Mouse (Mus musculus): ENCODE results near the gene Muc20. TPM values are rescaled to one million over a fixed set of nuclear protein-coding genes. Genes with fewer than 3 reads are reported as not detected.
A peak's percentile ranks its signal among the peaks of the same experiment; 100 is the strongest.

Gene Muc20
- polyA plus RNA-seq, 1 experiment from 2014 or later, result not detected

DNA sequence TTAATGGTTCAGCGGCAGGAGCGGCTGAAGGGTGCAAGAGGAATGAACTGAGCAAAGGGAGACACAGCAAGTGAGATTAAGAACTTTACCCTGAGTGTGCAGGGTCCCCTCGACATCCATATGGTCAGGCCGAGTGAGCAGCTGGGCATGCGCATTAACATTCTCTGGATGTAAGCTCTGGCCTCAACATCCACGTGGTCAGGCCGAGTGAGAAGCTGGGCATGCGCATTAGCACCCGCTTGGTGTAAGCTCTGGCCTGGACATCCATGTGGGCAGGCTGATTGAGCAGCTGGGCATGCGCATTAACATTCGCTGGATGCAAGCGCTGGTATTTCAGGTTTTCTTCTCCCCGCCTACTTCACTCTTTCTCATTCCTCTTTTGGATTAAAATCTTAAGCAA, 12.4 kb downstream of the Muc20 start:
- ATAC-seq, result 0 out of 2 replicates have a peak, but pooled peaks have one; percentile 13
- no peak overlapping the region for H3K4me2 ChIP-seq
- no peaks in the 10 kb centered on the region for H3K27me3 ChIP-seq
- H3K27ac ChIP-seq, result no peak overlapping the region
- 76% methylated on average over 13 of the region's 13 CpGs for WGBS
- no peaks in the 10 kb centered on the region for H3K36me3 ChIP-seq (ENCODE audit: poor library complexity, severe bottlenecking)
- H3K4me3 ChIP-seq, result no peak overlapping the region
- peaks cover 12% of the 10 kb centered on the region; the same call in 1 of the 2 replicates for H3K4me1 ChIP-seq
- H3K9me3 ChIP-seq (replicated peaks), result no peaks in the 10 kb centered on the region
- no peak overlapping the region for H3K9ac ChIP-seq

- Histone ChIP-seq H3K27ac (0 out of 2 replicates have a peak overlapping the region, but pooled peaks have one; percentile 15), H3K27me3 (no peaks in the 10 kb centered on the region), H3K36me3 (ENCODE audit: poor library complexity, severe bottlenecking) (no peaks in the 10 kb centered on the region), H3K9ac (no peak overlapping the region), H3K4me1 (peaks cover 12% of the 10 kb centered on the region; the same call in 1 of the 2 replicates), H3K4me3 (no peak overlapping the region), H3K4me2 (no peak overlapping the region), H3K9me3 (replicated peaks) (no peaks in the 10 kb centered on the region)
- 51% methylated on average over 5 of the region's 5 CpGs for whole genome bisulfite sequencing
- ATAC-seq, result peak; percentile 72
Observed at GRCm38 (mm10) chr16:32783324-32784062, 13.7 kb downstream of the Muc20 start.

DNA sequence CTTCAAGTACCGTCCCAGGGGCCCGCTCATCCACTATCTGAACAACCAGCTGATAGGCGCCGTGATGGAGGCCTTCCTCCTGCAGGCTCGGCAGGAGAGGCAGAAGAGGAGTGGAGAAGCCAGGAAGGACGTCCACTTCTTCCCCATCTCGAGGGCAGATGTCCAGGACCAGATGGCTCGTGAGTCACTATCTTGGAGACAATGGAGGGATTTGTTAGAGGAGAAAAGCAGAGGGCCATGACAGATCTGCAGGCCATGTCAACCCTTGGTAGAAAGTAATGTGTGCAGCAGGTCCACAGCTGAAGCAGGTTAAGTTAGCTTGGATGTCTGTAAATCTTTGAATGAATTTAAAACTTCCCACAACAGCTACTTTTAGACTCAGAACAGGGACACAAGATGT, 18.3 kb downstream of the Muc20 start:
- ATAC-seq, result no peak
- H3K27ac ChIP-seq, result no peak overlapping the region
- no peak overlapping the region for H3K4me2 ChIP-seq
- WGBS, result 66% methylated on average over 8 of the region's 8 CpGs
- H3K27me3 ChIP-seq, result no peaks in the 10 kb centered on the region
- no peaks in the 10 kb centered on the region for H3K36me3 ChIP-seq (ENCODE audit: poor library complexity, severe bottlenecking)
- H3K4me3 ChIP-seq, result no peak overlapping the region
- no peak overlapping the region for H3K9ac ChIP-seq
- H3K4me1 ChIP-seq, result peaks cover 4% of the 10 kb centered on the region; the same call in 1 of the 2 replicates
- no peaks in the 10 kb centered on the region for H3K9me3 ChIP-seq (replicated peaks)

DNA sequence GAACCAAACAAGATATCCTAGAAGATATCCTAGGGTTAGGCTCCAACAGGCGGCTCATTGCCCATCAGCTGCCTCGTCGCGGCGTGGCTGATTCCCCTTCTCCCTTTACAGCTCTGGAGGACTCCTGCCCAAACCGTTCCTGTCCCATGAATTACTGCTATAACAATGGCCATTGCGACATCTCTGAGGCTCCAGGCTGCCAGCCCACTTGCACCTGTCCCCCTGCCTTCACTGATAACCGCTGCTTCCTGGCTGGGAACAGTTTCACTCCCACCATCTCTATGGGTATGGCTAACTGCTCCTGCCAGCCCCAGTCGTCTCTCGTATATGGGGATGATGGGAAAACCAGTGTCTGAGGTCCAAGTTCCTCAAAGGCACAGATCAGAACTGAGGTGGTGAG, 20.6 kb downstream of the Muc20 start:
- H3K9me3 ChIP-seq (replicated peaks), result no peaks in the 10 kb centered on the region
- H3K36me3 ChIP-seq (ENCODE audit: poor library complexity, severe bottlenecking), result no peaks in the 10 kb centered on the region
- H3K27ac ChIP-seq, result no peak overlapping the region
- H3K27me3 ChIP-seq, result no peaks in the 10 kb centered on the region
- H3K4me1 ChIP-seq, result no peaks in the 10 kb centered on the region
- no peak overlapping the region for H3K4me3 ChIP-seq
- 86% methylated on average over 10 of the region's 10 CpGs for WGBS
- H3K4me2 ChIP-seq, result no peak overlapping the region
- H3K9ac ChIP-seq, result no peak overlapping the region
- ATAC-seq, result no peak

DNA sequence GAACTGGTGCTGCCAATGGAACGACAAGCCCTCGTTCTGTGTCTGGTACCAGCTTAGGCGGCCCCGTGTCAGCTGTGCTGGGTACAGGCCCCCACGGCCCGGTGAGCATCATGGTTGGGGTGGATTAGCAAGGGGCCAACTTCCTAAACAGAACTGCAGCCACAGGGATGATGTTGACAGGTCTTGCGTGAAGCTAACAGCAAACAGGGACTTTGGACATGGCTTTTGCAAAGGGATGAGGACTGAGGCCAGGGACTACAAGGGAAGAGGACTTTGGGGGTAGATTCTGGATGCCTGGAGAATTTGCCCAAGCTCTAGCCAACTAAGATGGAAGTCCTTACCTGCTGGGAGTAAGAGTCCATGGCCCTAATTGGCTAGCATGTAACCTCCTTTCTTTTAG, 30.3 kb downstream of the Muc20 start:
- Histone ChIP-seq H3K9me3 (replicated peaks) (no peaks in the 10 kb centered on the region), H3K4me1 (no peaks in the 10 kb centered on the region), H3K27me3 (no peaks in the 10 kb centered on the region), H3K36me3 (ENCODE audit: poor library complexity, severe bottlenecking) (no peaks in the 10 kb centered on the region), H3K9ac (no peak overlapping the region), H3K4me2 (no peak overlapping the region), H3K4me3 (no peak overlapping the region), H3K27ac (no peak overlapping the region)
- WGBS, result 95% methylated on average over 7 of the region's 7 CpGs
- ATAC-seq, result no peak

DNA sequence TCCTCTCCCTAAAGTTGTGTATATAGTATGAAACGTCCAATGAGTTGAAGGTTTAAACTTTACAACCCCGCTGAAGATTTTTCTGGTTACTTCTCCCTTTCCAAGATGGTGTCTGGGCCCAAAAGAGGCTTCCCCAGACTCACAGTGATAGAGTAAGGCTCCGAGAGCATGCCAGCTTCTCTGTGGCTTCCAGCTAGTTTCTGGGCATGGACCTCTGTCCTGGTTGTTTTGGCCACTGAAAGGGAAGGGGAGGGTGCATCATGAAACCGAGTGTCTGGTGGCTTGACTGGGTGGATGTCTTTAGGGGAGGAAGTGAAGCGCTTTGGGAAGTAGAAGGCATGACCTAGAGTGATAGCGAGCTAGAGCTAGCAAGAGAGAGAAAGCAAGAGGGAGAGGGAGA, 32.3 kb downstream of the Muc20 start:
- H3K9ac ChIP-seq, result no peak overlapping the region
- no peak overlapping the region for H3K4me2 ChIP-seq
- no peaks in the 10 kb centered on the region for H3K9me3 ChIP-seq (replicated peaks)
- ATAC-seq, result no peak
- H3K4me1 ChIP-seq, result no peaks in the 10 kb centered on the region
- H3K4me3 ChIP-seq, result no peak overlapping the region
- no peaks in the 10 kb centered on the region for H3K27me3 ChIP-seq
- 81% methylated on average over 6 of the region's 6 CpGs for WGBS
- no peaks in the 10 kb centered on the region for H3K36me3 ChIP-seq (ENCODE audit: poor library complexity, severe bottlenecking)
- H3K27ac ChIP-seq, result no peak overlapping the region

DNA sequence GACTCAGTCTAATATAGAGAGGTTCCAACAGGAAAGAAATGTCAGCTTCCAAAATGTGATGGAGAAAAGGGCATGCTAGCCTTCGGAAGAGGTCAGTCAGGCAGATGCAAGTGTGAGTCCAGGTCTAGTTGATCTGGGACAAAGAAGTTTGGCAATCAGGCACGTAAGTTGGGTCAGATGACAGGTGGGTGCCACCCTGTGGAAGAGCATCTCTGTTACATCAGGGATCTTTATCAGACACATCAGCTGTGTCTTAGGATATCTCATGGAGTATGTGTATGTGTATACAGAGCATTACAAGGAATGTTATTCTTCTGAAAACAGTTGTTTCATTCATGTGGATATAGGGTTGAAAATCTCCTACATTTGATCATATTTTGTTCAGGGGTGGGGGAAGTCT, 32.7 kb downstream of the Muc20 start:
- Histone ChIP-seq H3K36me3 (ENCODE audit: poor library complexity, severe bottlenecking) (no peaks in the 10 kb centered on the region), H3K27me3 (no peaks in the 10 kb centered on the region), H3K4me2 (no peak overlapping the region), H3K4me3 (no peak overlapping the region), H3K27ac (no peak overlapping the region), H3K9ac (no peak overlapping the region), H3K4me1 (no peaks in the 10 kb centered on the region), H3K9me3 (replicated peaks) (no peaks in the 10 kb centered on the region)
- ATAC-seq, result no peak
- 86% methylated on average over 2 of the region's 2 CpGs for WGBS

DNA sequence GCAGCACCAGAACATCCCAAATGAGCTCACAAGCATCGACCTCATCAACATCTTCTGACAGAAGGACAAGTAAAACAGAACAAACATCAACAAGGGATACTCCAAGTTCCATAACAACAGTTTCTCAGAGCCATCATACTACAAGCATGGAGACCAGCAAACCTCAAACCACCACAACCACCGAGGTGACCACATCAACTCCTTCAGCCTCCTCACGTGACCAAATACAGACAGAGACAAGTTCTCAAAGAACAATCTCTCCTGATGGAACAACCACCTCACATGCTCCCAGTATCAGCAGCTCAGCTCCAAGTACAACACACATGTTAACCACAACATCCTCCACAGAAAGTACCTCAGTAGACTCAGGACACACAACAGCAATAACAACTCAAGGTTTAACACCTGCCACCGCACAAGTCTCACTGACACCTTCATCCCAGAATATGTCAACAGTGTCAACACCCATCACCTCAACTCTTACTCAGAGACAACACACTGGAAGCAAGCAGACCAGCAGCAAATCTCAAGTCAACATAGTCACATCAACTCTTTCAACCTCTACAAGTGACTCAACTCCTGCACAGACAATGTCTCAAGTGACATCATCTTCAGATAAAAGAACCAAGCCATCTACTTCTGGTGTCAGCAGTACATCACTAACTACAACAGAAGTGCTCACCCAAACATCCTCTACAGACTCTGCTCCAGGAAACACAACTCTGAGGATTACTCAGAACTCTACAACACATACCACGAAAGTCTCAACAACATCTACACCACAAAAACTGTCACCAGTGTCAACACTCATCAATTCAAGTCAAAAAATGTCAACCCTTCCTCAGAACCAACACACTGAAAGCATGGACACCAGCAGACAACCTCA, 46.8 kb downstream of the Muc20 start:
- Histone ChIP-seq H3K36me3 (ENCODE audit: poor library complexity, severe bottlenecking) (no peaks in the 10 kb centered on the region), H3K4me1 (no peaks in the 10 kb centered on the region), H3K27ac (no peak overlapping the region), H3K4me3 (no peak overlapping the region), H3K27me3 (no peaks in the 10 kb centered on the region), H3K4me2 (no peak overlapping the region), H3K9me3 (replicated peaks) (no peaks in the 10 kb centered on the region), H3K9ac (no peak overlapping the region)
- WGBS, result 88% methylated on average over 5 of the region's 5 CpGs
- no peak for ATAC-seq

DNA sequence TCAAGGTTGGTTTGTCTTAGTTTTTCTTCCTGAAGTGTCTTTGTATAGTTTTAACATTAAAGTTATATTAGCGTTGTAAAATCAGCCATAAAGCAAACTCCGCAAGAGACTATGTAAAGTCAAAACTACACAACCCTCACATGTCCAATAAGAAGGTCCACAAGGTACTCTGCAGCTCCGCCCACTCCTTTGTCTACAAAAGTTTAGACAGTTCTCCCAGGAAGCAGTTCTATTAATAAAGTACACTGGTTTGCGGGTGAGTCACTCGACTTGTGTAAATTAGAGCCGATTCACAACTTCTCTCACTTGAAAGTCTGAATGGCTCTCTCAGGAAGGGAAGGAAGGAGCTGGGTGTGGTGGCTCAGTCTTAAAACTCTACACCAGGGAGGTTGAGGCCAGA, 51.4 kb downstream of the Muc20 start:
- H3K36me3 ChIP-seq (ENCODE audit: poor library complexity, severe bottlenecking), result no peaks in the 10 kb centered on the region
- H3K27ac ChIP-seq, result no peak overlapping the region
- H3K9ac ChIP-seq, result no peak overlapping the region
- H3K27me3 ChIP-seq, result no peaks in the 10 kb centered on the region
- no peaks in the 10 kb centered on the region for H3K4me1 ChIP-seq
- 88% methylated on average over 6 of the region's 6 CpGs for WGBS
- no peak overlapping the region for H3K4me2 ChIP-seq
- ATAC-seq, result no peak
- H3K4me3 ChIP-seq, result no peak overlapping the region
- H3K9me3 ChIP-seq (replicated peaks), result no peaks in the 10 kb centered on the region

GRCm38 (mm10) chr16:32742712-32743111, 54.5 kb downstream of the Muc20 start:
- Histone ChIP-seq H3K4me2 (no peak overlapping the region), H3K9me3 (replicated peaks) (no peaks in the 10 kb centered on the region), H3K4me3 (no peak overlapping the region), H3K27me3 (no peaks in the 10 kb centered on the region), H3K9ac (no peak overlapping the region), H3K4me1 (no peaks in the 10 kb centered on the region), H3K27ac (no peak overlapping the region), H3K36me3 (ENCODE audit: poor library complexity, severe bottlenecking) (no peaks in the 10 kb centered on the region)
- 79% methylated on average over 2 of the region's 2 CpGs for WGBS
- ATAC-seq, result no peak

GRCm38 (mm10) chr16:32741366-32741765, 55.9 kb downstream of the Muc20 start:
- no peak overlapping the region for H3K4me3 ChIP-seq
- no peaks in the 10 kb centered on the region for H3K9me3 ChIP-seq (replicated peaks)
- no peak for ATAC-seq
- no peaks in the 10 kb centered on the region for H3K4me1 ChIP-seq
- 90% methylated on average over 9 of the region's 9 CpGs for WGBS
- no peaks in the 10 kb centered on the region for H3K36me3 ChIP-seq (ENCODE audit: poor library complexity, severe bottlenecking)
- H3K27me3 ChIP-seq, result no peaks in the 10 kb centered on the region
- no peak overlapping the region for H3K27ac ChIP-seq
- H3K9ac ChIP-seq, result no peak overlapping the region
- H3K4me2 ChIP-seq, result no peak overlapping the region

- Histone ChIP-seq H3K4me2 (no peak overlapping the region), H3K36me3 (ENCODE audit: poor library complexity, severe bottlenecking) (no peaks in the 10 kb centered on the region), H3K4me1 (no peaks in the 10 kb centered on the region), H3K4me3 (no peak overlapping the region), H3K9me3 (replicated peaks) (no peaks in the 10 kb centered on the region), H3K27me3 (no peaks in the 10 kb centered on the region), H3K9ac (no peak overlapping the region), H3K27ac (no peak overlapping the region)
- WGBS, result 80% methylated on average over 8 of the region's 8 CpGs
- ATAC-seq, result no peak
Observed at GRCm38 (mm10) chr16:32740003-32740663, 57.1 kb downstream of the Muc20 start.

Measured in forebrain, embryonic 13.5 days (tissue).